9 mouse cellular contexts compared by ENCODE assay signal in the genomic region with DNA sequence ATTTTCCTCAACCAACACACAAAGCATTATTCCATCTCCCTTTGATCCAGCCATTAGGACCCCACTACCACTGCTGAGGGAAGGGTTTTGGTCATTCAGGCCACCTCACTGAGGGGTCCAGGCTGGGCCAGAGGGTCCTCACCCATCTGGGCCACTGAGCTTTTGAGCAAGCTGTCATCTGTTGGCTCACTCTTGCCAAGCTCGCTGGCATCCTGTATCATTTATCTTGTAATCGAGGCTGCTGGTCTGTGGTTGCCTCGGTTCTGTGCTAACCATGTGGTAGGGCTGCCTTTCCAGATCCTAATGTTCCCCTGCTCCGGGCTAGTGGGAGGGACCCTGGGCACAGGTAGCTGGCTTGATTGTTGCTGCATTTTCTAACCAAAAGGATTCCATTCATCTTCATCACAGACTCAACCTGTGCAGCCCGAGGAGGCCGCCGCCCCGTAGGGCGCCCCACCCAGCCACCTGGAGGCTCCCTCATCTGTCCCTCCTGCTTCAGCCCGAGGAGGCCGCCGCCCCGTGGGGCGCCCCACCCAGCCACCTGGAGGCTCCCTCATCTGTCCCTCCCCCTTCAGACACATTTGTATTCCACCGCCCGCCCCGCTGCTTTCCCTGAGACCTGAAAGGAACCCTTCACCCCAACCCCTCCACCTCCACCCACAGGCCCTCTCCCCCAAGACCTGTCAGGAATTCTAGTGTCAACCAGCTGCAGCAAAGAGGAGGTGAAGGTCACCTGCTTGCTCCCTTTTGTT.
DNase-seq lines count a peak whose midpoint lies in the region; ATAC-seq and TF ChIP-seq lines count a peak whose summit lies in the region.
"Had no signal": no experiment of that assay in that cellular context is flagged by ENCODE, and none has a peak within 500 bp of the region (broad histone marks: within the 10 kb centered on the region; RNA-seq: fewer than 3 reads in every experiment).

No protein-coding gene starts in this region.

- H3K4me1 ChIP-seq in heart, embryonic 11.5 days (ENCODE audit: control insufficient read depth, insufficient read depth, low read length): peaks cover 29% of the 10 kb centered on the region
- H3K4me1 ChIP-seq in E14TG2a.4 (replicated peaks; ENCODE audit: low read depth, low read length): peaks cover 54% of the 10 kb centered on the region
- peaks cover 23% of the 10 kb centered on the region for H3K4me1 ChIP-seq in forebrain, embryonic 15.5 days

- H3K9me3 ChIP-seq in heart, embryonic 11.5 days (replicated peaks; ENCODE audit: control insufficient read depth, low read length): no peaks in the 10 kb centered on the region
- 0 out of 2 replicates have a peak, but pooled peaks cover 4% of the 10 kb centered on the region for H3K9me3 ChIP-seq in E14TG2a.4 (ENCODE audit: low read length)
- H3K9me3 ChIP-seq in forebrain, embryonic 15.5 days: no peaks in the 10 kb centered on the region

- peak overlapping the region; percentile 20; the same call in 1 of the 2 replicates for H3K4me3 ChIP-seq in heart, embryonic 11.5 days (ENCODE audit: low read depth, low read length)
- peak overlapping the region; percentile 46; the same call in 1 of the 2 replicates for H3K4me3 ChIP-seq in E14TG2a.4 (replicated peaks; ENCODE audit: low read length)
- H3K4me3 ChIP-seq in forebrain, embryonic 15.5 days: no peak overlapping the region

- no peaks in the 10 kb centered on the region for H3K27me3 ChIP-seq in heart, embryonic 11.5 days (ENCODE audit: control insufficient read depth, insufficient read depth, low read length)
- peaks cover 30% of the 10 kb centered on the region for H3K27me3 ChIP-seq in E14TG2a.4 (ENCODE audit: insufficient read depth, low read length)
- no peaks in the 10 kb centered on the region for H3K27me3 ChIP-seq in forebrain, embryonic 15.5 days

- peak overlapping the region; percentile 44; the same call in 1 of the 2 replicates for H3K9ac ChIP-seq in heart, embryonic 11.5 days (ENCODE audit: low read depth, low read length)
- H3K9ac ChIP-seq in forebrain, embryonic 15.5 days (replicated peaks): no peak overlapping the region

- 35% methylated on average over 17 of the region's 17 CpGs for WGBS in heart, embryonic 11.5 days (ENCODE audit: insufficient replicate concordance)
- 41% methylated on average over 17 of the region's 17 CpGs for WGBS in forebrain, embryonic 15.5 days

- H3K4me2 ChIP-seq in heart, embryonic 11.5 days: peak overlapping the region; percentile 49
- H3K4me2 ChIP-seq in forebrain, embryonic 15.5 days (replicated peaks): no peak overlapping the region

- H3K27ac ChIP-seq in heart, embryonic 11.5 days (ENCODE audit: low read depth, low read length): peak overlapping the region; percentile 92
- H3K27ac ChIP-seq in forebrain, embryonic 15.5 days (replicated peaks): 0 out of 2 replicates have a peak overlapping the region, but pooled peaks have one; percentile 18

- no peak for TF ChIP-seq CTCF in E14TG2a.4 (conservative IDR thresholded peaks at IDR 0.05; ENCODE audit: low read length)

- H3K36me3 ChIP-seq in heart, embryonic 11.5 days (ENCODE audit: control insufficient read depth, insufficient read depth, low read length): no peaks in the 10 kb centered on the region
- H3K36me3 ChIP-seq in E14TG2a.4 (ENCODE audit: insufficient read depth, low read length): peaks cover 5% of the 10 kb centered on the region; the same call in 1 of the 2 replicates
- H3K36me3 ChIP-seq in forebrain, embryonic 15.5 days: no peaks in the 10 kb centered on the region

- no peak for ATAC-seq in heart, embryonic 11.5 days (replicated peaks; ENCODE audit: insufficient number of reproducible peaks, low FRiP score, low TSS enrichment)
- ATAC-seq in forebrain, embryonic 15.5 days (replicated peaks): no peak; the same call in 1 of the 2 replicates
- ATAC-seq in frontal cortex, adult (ENCODE audit: low TSS enrichment): no peak

- no peak for DNase-seq in heart, postnatal 4 days
- peak; percentile 63 to 80 for DNase-seq in layer of hippocampus, postnatal 14 days (ENCODE audit: low spot score in 2 of 2)
- DNase-seq in lung, postnatal 25 days (ENCODE audit: low spot score): no peak
- DNase-seq in cerebellum, adult 8-10 months: no peak
- DNase-seq: lung, postnatal 14 days had no signal

Comparison
In these comparisons a context has a peak if more than half of its experiments do, and no peak if none do; other contexts are left out.
1. DNase-seq: peak in layer of hippocampus, postnatal 14 days (2 of 2); none in heart, postnatal 4 days (single experiment), lung, postnatal 25 days (single experiment) and cerebellum, adult 8-10 months (single experiment).